Mouse (Mus musculus) forebrain, embryonic 10.5 days (tissue): Measurements from ENCODE around the gene B3glct. TPM values are rescaled to one million over a fixed set of nuclear protein-coding genes. Genes with fewer than 3 reads are reported as not detected.
A peak's percentile ranks its signal among the peaks of the same experiment; 100 is the strongest.

Experiments used
- DNase-seq: peaks from one replicate; pipeline ENCODE4 v3.0.0-alpha.2; 2017; ENCODE audit warnings: low spot score; ENCODE audit errors: extremely low spot score
- H3K27ac ChIP-seq: fragments of 300-500 bp; sonication (generic); 2 replicates; pipeline ENCODE4 v1.5.1; 2016; ENCODE audit warnings: mild to moderate bottlenecking
- H3K27me3 ChIP-seq: fragments of 300-500 bp; sonication (generic); 2 replicates; pipeline ENCODE4 v1.6.1; 2016; ENCODE audit warnings: mild to moderate bottlenecking; ENCODE audit not compliant: poor library complexity, severe bottlenecking
- H3K36me3 ChIP-seq: fragments of 300-500 bp; sonication (generic); replicated peaks from 2 replicates; pipeline ENCODE4 v1.6.1; 2016; ENCODE audit warnings: mild to moderate bottlenecking, moderate library complexity
- H3K4me1 ChIP-seq: fragments of 300-500 bp; sonication (generic); 2 replicates; pipeline ENCODE4 v1.6.1; 2016
- H3K4me3 ChIP-seq: fragments of 300-500 bp; sonication (generic); 2 replicates; pipeline ENCODE4 v1.5.1; 2016; ENCODE audit warnings: mild to moderate bottlenecking, moderate library complexity
- H3K9me3 ChIP-seq: fragments of 300-500 bp; sonication (generic); 2 replicates; pipeline ENCODE4 v1.6.1; 2016; ENCODE audit warnings: mild to moderate bottlenecking, moderate library complexity
- WGBS: fragments of 180-500 bp; shearing (Covaris S2); methylation state at CpG from one replicate; pipeline ENCODE4 v1.1.7; 2016; 5-methylcytosine and 5-hydroxymethylcytosine counted together
- polyA plus RNA-seq: library from polyadenylated mRNA; unstranded; fragments of >200 nt; fragmentation: Nextera tagmentation; extraction: Ambion mirVana; gene quantifications from 2 replicates; pipeline ENCODE4 v1.2.1, GENCODE M21; 2016

The B3glct gene
- polyA plus RNA-seq = 14.9 and 15.4 TPM in 2 replicates

DNA sequence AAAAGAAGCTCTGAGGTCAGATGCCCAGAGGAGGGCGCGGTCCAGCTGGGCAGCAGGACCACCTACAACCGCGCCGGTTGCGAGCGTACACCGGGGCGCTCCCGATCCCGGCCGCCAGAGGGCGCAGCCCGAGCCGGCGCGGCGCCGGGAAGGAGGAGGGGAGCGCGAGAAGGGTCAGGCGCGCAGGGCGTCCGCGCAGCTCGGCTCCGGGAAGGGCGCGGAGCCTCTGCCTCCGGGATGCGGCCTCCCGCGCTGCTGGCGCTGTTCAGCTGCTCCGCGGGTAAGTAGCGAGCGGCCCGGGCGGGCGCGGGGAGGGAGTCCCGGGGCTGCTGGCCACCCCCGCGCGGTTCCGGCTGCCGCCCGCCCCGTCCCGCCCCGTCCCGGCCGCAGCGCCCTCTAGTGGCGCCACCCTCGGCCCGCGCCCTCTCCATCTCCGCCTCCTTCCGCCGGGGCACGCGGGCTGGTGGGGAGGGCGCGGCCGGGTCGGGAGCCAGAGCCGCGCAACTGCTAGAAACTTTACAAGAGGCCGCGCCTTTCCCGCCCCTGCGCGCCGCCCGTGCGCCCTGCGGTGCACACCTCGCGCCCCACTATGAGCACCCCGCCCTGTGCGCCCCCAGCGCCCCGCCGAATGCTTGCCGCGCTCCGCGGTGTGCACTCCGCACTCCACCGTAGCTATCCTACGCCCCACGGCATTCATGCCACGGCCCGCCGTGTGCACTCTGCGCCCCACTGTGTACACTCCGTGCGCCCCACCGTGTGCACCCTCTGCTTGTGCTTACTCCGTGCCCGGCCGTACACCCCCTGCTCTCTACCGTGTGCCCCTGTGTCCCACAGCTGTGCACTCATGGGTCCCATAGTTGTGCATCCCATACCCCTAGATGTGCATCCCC is at the start of gene B3glct:
B3glct (plus strand) TSS at position 131 of the 890 bp plus-strand sequence.
- peak; percentile 79 for DNase-seq
- H3K4me3 ChIP-seq = peak within 1 kb of the TSS; percentile 81

DNA sequence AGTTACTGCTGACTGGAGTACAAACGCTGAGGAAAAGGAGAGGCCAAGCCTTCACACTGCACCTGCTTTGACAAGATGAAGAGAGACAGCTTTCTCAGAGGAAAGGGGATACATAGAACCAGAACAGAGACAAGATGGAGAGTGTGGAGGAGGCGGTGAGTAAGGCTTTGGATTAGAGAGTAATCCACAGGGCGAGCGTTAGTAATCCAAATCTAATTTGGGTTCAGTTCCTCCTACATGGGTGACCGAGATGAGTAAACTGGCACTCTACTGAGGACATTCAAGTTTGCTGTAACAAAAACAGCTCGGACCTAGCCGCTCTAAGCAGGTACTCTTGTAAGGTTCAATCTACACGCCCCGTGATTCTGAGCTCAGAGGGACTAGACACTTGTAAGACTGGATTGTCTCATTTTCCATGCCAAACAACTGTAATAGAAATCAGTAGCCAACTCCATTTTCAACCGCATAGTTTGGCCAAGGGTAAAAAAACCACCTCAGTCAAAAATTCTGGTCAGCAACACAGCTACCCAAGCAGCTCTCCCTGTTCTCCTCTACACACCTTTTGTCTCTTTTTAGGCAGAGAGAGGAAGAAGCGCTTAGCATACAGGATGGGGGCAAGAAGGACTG is 43.5 kb upstream of the B3glct start:
- Histone ChIP-seq H3K36me3 (peaks cover 51% of the 10 kb centered on the region), H3K27ac (peak overlapping the region; percentile 97)
- 81% methylated on average over 11 of the region's 11 CpGs for WGBS

More for the DNA sequence above, at the start of gene B3glct:
- Histone ChIP-seq H3K27ac (peak within 1 kb of the TSS; percentile 97), H3K36me3 (0 out of 2 replicates have a peak, but pooled peaks cover 4% of the 10 kb centered on the region), H3K4me1 (peaks cover 19% of the 10 kb centered on the region), H3K27me3 (peaks cover 9% of the 10 kb centered on the region), H3K9me3 (no peaks in the 10 kb centered on the region)
- under 1% methylated on average over 96 of the region's 106 CpGs for WGBS

DNA sequence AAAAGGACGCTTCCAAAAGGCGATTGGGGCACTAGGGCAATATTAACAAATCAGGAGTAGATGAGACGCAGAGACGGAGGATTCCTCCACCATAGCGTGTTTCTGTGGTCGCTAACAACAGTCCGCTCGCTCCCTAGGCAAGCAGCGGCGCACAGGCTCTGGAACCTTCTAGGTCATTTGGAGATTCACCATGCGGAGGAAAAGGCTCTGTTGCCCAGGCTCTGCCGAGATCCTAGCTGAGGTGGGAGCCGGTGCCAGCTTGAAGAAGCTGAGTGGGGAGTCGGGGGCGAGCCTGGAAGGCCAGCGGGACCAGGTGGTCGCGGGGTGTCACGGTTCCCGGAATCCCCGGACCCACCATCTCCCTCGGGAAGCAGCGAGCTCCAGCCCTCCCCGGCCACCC is 42.5 kb upstream of the B3glct start:
- Histone ChIP-seq H3K4me3 (peak overlapping the region; percentile 88), H3K36me3 (peaks cover 41% of the 10 kb centered on the region), H3K27me3 (no peaks in the 10 kb centered on the region), H3K9me3 (no peaks in the 10 kb centered on the region), H3K4me1 (peaks cover 31% of the 10 kb centered on the region), H3K27ac (peak overlapping the region; percentile 97)
- DNase-seq = no peak
- 2% methylated on average over 24 of the region's 24 CpGs for WGBS

More for the DNA sequence above, 43.5 kb upstream of the B3glct start:
- no peaks in the 10 kb centered on the region for H3K9me3 ChIP-seq
- peak overlapping the region; percentile 88 for H3K4me3 ChIP-seq
- DNase-seq = no peak
- H3K4me1 ChIP-seq = peaks cover 31% of the 10 kb centered on the region
- H3K27me3 ChIP-seq = no peaks in the 10 kb centered on the region

DNA sequence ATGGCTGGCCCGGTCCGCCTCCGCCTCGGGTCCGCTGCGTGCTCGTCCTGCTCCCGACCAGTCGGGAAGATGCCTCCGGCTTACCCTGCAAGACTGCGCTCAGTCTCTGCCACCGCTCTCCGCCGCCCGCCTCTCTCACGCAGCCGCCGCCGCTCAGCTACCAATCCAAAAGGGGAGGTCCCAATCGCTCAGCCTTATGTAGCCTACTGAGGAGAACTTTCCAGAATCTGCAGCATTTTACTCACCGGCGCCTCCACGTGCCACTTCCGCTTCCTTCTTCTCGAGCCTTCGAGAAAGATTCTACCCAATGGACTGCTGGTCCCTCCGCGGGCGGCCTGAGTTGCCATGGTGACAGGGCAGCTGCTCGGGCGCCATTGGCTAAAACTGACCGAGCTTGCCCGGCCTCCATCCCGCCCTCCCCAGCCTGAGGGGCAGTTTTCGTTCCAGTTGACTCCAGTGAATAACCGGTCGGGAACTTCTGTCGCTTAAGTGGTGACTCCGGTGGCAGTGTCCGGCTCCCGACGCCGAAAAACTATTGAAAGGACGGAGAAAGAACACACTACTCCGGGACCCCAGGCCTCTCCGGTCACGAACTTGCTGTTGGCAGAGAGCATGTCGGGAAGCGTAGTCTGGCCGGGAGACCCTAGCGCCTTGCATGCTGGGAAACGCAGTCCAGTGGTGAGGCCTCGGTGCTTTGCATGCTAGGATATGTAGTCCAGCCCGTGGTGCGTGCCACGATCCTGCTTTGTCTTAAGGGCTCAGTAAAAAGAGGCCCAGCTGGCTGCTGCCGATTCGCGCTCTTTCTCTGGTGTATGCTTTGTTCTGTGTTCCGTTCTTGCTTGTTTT is 41.7 kb upstream of the B3glct start, which contains the start of gene Hsph1:
Hsph1 (minus strand) TSS at position 302 of the 846 bp plus-strand sequence.
- Histone ChIP-seq H3K36me3 (peaks cover 33% of the 10 kb centered on the region), H3K4me1 (peaks cover 31% of the 10 kb centered on the region), H3K27me3 (no peaks in the 10 kb centered on the region), H3K27ac (peak within 1 kb of the TSS; percentile 97), H3K9me3 (no peaks in the 10 kb centered on the region), H3K4me3 (peak within 1 kb of the TSS; percentile 88)
- under 1% methylated on average over 60 of the region's 60 CpGs for WGBS
- DNase-seq = peak; percentile 99

DNA sequence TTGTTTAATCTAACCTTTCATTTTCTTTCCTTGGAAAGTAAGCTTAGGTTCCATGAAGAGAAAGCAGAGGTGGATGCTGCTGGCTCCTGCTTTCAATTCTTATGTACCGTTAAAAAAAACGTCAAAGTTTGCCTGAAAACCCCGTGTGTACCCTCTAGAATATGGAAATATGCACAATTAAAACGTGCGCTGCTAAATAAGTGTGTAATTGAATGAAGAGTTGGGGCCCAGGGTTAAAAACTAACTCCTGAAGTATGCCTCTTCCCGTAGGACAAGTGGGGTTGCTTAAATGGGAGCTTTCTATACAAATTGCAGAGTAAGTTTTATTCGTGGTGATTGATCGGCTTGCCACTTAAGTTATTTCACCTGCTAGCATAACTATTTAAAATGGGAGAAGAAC is 40.7 kb upstream of the B3glct start:
- Histone ChIP-seq H3K27me3 (no peaks in the 10 kb centered on the region), H3K9me3 (no peaks in the 10 kb centered on the region), H3K27ac (peak overlapping the region; percentile 97), H3K4me1 (peaks cover 31% of the 10 kb centered on the region), H3K36me3 (peaks cover 23% of the 10 kb centered on the region), H3K4me3 (peak overlapping the region; percentile 88)
- no peak for DNase-seq
- WGBS = 71% methylated on average over 8 of the region's 8 CpGs

DNA sequence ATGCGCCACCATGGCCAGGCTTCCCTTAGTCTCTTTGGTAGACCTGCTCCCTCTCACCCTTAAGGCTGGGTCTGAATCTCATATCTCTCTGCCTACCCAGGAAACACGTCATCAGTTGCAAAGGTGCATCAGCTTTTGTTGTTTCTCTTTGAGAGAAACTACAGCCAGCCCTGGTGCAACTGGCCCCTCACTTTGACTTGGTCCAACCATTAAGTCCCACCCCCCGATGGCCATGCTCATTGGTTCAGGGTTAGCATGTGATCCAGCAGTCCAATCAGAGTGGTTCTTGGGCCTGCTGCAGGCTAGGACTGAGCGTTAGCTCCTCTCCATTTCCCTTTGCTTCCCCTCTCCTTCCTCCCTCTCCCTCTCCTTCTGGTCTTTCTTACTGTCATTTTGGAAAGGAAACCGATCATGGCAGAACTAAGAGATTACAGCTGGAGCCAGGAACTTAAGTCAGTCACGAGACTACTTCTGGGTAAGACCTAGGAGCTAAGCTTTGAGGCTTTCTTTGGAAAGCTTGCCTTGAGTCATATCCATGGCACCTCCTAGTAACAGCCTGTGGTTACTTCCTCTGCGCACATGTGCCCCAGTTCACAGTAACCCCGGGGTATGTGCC is 36.6 kb upstream of the B3glct start:
- Histone ChIP-seq H3K4me3 (no peak overlapping the region), H3K36me3 (no peaks in the 10 kb centered on the region), H3K9me3 (no peaks in the 10 kb centered on the region), H3K4me1 (peaks cover 5% of the 10 kb centered on the region), H3K27ac (no peak overlapping the region), H3K27me3 (no peaks in the 10 kb centered on the region)
- no peak for DNase-seq
- WGBS = 88% methylated on average over 8 of the region's 8 CpGs

DNA sequence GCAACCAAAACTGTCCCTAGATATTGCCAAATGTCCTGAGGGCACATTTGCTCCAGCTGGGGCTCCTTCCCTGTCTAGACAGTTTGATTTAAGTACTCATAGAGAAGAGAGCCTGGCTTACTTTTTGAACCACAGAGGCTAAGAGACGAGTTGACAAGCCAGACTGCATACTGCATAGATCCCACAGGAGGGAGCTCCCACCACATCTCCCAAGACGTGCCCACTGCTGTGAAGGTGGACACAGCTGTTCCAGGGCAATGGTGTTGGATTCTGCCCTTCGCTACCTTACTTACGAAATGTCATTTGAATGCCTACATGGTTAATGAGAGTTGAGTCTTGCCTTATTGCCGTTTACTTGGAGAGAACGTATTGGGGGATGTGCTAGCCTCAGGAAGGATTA is 35.7 kb upstream of the B3glct start:
- Histone ChIP-seq H3K4me1 (peaks cover 1% of the 10 kb centered on the region; the same call in 1 of the 2 replicates), H3K27ac (no peak overlapping the region), H3K36me3 (no peaks in the 10 kb centered on the region), H3K4me3 (no peak overlapping the region), H3K9me3 (no peaks in the 10 kb centered on the region), H3K27me3 (no peaks in the 10 kb centered on the region)
- WGBS = 61% methylated on average over 6 of the region's 6 CpGs
- DNase-seq = no peak

DNA sequence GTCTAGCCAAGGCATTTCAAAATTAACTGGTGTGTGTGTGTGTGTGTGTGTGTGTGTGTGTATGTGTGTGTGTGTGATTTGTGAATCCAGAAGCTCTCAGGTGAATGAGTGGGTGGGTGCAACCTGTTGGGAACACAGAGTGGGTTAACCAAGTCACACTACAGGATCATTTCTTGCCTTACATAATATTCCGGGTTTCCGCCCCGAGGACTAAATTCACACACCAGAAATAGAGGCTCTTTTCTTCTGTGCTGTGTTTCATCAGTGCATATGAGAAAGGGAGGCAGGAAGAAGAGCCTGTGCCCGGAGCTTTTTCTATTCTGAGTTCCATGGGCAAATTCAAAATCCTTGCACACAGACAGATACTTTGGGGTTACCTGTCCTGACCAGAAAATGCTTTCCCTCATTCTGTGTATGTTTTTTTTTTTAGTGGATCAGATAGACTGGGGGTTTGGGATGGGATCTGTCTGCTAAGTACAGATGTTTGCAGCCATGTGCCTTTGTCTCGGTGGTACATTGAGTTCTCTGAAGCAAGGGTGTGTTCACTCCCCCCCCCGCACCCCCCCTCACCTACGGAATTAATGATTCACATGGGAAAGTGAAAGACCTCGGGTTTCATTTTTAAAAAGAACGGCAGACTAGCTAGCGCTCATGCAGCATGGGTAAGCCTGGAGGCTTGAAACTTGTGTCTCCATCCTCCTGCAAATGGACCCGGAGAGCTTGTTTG is 35.1 kb upstream of the B3glct start:
- H3K27me3 ChIP-seq = no peaks in the 10 kb centered on the region
- no peak for DNase-seq
- no peak overlapping the region for H3K27ac ChIP-seq
- 90% methylated on average over 11 of the region's 11 CpGs for WGBS
- H3K4me3 ChIP-seq = no peak overlapping the region
- no peaks in the 10 kb centered on the region for H3K36me3 ChIP-seq
- no peaks in the 10 kb centered on the region for H3K9me3 ChIP-seq
- no peaks in the 10 kb centered on the region for H3K4me1 ChIP-seq

DNA sequence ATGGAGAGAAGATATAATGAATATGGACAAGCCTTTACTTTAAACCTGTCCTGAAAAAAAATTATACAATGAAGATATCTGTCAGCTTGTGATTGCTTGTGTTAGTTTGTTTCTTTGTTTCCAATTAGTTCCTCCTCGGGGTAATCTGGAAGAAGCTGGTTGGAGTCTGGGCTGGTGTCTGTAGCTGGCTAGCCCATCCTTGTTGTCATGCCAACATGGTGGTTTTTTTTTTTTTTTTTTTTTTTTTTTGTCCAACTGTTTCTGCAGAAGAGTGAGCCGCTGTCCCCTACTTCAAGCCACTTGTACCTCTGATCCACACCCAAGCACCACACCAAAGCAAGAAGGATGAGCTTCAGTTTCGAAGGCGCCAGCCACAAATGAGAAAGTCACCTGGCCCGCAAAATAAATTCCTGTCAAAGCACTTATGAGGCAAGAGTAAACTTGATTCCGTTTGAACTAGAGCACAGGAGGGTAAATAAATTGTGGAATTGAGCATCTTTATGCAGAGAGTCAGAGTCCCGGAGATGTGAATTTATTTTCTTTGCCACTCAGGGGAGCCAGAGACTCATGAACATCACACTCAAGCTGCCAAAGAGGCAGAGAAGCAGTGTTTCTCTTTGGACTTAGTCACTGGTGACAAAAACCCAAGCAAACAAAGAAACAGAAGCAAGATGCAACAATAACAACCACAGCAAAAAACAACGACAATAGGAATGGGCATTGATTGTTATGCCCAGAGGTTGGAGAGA is 30.5 kb upstream of the B3glct start:
- no peak overlapping the region for H3K4me3 ChIP-seq
- no peak for DNase-seq
- H3K9me3 ChIP-seq = no peaks in the 10 kb centered on the region; the same call in 1 of the 2 replicates
- H3K4me1 ChIP-seq = peaks cover 9% of the 10 kb centered on the region
- no peaks in the 10 kb centered on the region for H3K36me3 ChIP-seq
- H3K27me3 ChIP-seq = no peaks in the 10 kb centered on the region
- H3K27ac ChIP-seq = no peak overlapping the region
- WGBS = 78% methylated on average over 8 of the region's 8 CpGs

DNA sequence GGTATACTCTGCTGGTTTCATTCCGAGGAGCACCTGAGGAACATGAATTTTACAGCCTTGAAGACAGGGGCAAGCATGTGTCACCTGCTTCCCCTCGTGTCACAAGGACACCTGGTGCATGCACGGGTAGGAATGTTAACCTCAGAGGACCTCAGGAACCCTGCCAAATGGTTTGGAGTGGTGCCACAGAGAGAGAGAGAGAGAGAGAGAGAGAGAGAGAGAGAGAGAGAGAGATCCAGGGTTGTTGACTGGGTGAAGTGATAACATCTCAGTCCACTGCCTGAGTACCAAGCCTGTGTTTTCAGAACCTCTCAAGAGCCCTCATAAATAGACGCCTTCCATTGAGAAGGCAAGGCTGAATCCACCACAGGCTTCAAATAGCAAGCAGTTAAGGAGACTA is 29.8 kb upstream of the B3glct start:
- peak overlapping the region; percentile 40 for H3K27ac ChIP-seq
- no peak overlapping the region for H3K4me3 ChIP-seq
- H3K9me3 ChIP-seq = no peaks in the 10 kb centered on the region; the same call in 1 of the 2 replicates
- 81% methylated on average over 4 of the region's 4 CpGs for WGBS
- no peaks in the 10 kb centered on the region for H3K27me3 ChIP-seq
- no peak for DNase-seq
- H3K4me1 ChIP-seq = peaks cover 9% of the 10 kb centered on the region
- no peaks in the 10 kb centered on the region for H3K36me3 ChIP-seq

DNA sequence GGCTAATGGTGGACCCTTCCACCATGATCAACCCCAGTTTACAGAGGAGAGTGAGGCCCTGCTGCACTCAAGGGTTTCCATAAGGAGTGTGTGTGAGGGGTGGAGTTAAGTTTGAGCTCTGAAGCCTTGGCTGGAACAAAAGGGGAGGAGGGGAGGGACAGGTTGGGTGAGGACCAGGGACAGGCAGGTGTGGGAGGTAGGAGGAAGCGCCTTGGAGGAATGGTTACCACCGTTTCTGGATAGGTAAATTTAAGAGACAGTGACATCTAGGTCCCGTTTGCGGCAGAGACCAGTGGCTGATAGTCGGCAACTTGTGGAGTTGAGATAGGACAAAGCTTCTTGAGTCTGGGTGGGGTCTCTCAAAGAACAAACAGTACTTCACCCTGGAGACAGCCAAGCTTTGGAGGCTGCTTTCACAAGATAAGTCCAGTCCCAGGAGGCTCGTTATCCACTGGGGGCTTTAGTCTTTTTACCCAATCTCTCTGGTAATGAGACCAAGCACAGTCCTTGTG is 29.1 kb upstream of the B3glct start:
- H3K36me3 ChIP-seq = no peaks in the 10 kb centered on the region
- no peak for DNase-seq
- H3K27me3 ChIP-seq = no peaks in the 10 kb centered on the region
- WGBS = 71% methylated on average over 6 of the region's 6 CpGs
- no peaks in the 10 kb centered on the region; the same call in 1 of the 2 replicates for H3K9me3 ChIP-seq
- H3K27ac ChIP-seq = peak overlapping the region; percentile 40
- no peak overlapping the region for H3K4me3 ChIP-seq
- H3K4me1 ChIP-seq = peaks cover 9% of the 10 kb centered on the region
